Mouse (Mus musculus): ENCODE measurements around the gene Kcnma1. TPM values are rescaled to one million over a fixed set of nuclear protein-coding genes. Genes with fewer than 3 reads are reported as not detected.

Gene Kcnma1
- total RNA-seq, 1 experiment: 0.49 TPM

DNA sequence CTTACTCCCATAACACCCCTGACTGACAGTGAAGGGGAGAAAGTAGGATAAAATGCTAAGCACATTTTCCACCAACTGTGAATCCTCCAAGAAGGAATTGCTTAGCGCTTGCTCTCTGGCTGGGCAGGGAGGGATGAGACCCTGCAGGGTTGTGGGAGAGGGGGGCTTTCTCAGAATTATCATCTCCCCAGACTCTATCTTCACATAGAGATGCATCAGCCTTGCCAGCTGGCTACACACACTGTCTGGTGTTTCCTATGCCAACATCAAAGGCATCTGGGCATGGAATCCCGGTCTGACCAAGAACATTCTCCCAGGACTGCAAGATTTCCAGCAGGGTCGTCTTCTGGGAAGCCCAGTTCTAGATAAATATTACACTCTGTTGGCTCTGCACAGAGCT lies 91.5 kb downstream of the Kcnma1 start:
- no peak for TF ChIP-seq HCFC1 (IDR thresholded peaks at IDR 0.05; ENCODE audit: borderline replicate concordance, insufficient read depth, low read length)
- TF ChIP-seq ZNF384 (IDR thresholded peaks at IDR 0.05; ENCODE audit: low read depth, low read length): no peak
- TF ChIP-seq CHD2 (IDR thresholded peaks at IDR 0.05; ENCODE audit: low read depth, low read length): no peak
- TF ChIP-seq ZC3H11A (IDR thresholded peaks at IDR 0.05; ENCODE audit: borderline replicate concordance, low read depth, low read length): no peak
- TF ChIP-seq MAFK (IDR thresholded peaks at IDR 0.05; ENCODE audit: insufficient read depth, low read depth, low read length): no peak
- no peaks in the 10 kb centered on the region for H3K36me3 ChIP-seq (ENCODE audit: control insufficient read depth, insufficient read depth, low read length, poor library complexity, severe bottlenecking)
- H3K4me3 ChIP-seq (ENCODE audit: insufficient read depth in 1 of 2, low read depth in 1 of 2, low read length in 2 of 2, poor library complexity in 1 of 2, severe bottlenecking in 1 of 2): no peak overlapping the region
- H3K9ac ChIP-seq (ENCODE audit: insufficient read depth, low read depth, low read length, poor library complexity, severe bottlenecking): no peak overlapping the region
- in situ Hi-C loops (cut with MboI; ENCODE audit: low sequenced_read_pairs in 2 of 2, unreplicated experiment in 2 of 2): no loop called here
- DNase-seq (ENCODE audit: low read depth, low spot score): no peak
- no peaks in the 10 kb centered on the region for H3K9me3 ChIP-seq (ENCODE audit: control insufficient read depth, insufficient read depth, low read depth, low read length)
- no peaks in the 10 kb centered on the region for H3K4me1 ChIP-seq (ENCODE audit: control insufficient read depth in 2 of 2, insufficient read depth in 2 of 2, low read length in 2 of 2, poor library complexity in 1 of 2)
- H3K27ac ChIP-seq (ENCODE audit: insufficient read depth, low read depth, low read length, poor library complexity, severe bottlenecking): no peak overlapping the region

GRCm38 (mm10) chr14:23911108-23911629 lies 103.1 kb downstream of the Kcnma1 start:
- in situ Hi-C loops (cut with MboI; ENCODE audit: low sequenced_read_pairs in 2 of 2, unreplicated experiment in 2 of 2): no loop called here
- H3K9ac ChIP-seq (ENCODE audit: insufficient read depth, low read depth, low read length, poor library complexity, severe bottlenecking): no peak overlapping the region
- H3K4me3 ChIP-seq (ENCODE audit: insufficient read depth in 1 of 2, low read depth in 1 of 2, low read length in 2 of 2, poor library complexity in 1 of 2, severe bottlenecking in 1 of 2): no peak overlapping the region
- no peak for DNase-seq (ENCODE audit: low read depth, low spot score)
- H3K9me3 ChIP-seq (ENCODE audit: control insufficient read depth, insufficient read depth, low read depth, low read length): no peaks in the 10 kb centered on the region
- H3K27ac ChIP-seq (ENCODE audit: insufficient read depth, low read depth, low read length, poor library complexity, severe bottlenecking): no peak overlapping the region
- TF ChIP-seq ZNF384 (IDR thresholded peaks at IDR 0.05; ENCODE audit: low read depth, low read length) (no peak), CHD2 (IDR thresholded peaks at IDR 0.05; ENCODE audit: low read depth, low read length) (no peak), ZC3H11A (IDR thresholded peaks at IDR 0.05; ENCODE audit: borderline replicate concordance, low read depth, low read length) (no peak), HCFC1 (IDR thresholded peaks at IDR 0.05; ENCODE audit: borderline replicate concordance, insufficient read depth, low read length) (no peak), MAFK (IDR thresholded peaks at IDR 0.05; ENCODE audit: insufficient read depth, low read depth, low read length) (no peak)
- H3K36me3 ChIP-seq (ENCODE audit: control insufficient read depth, insufficient read depth, low read length, poor library complexity, severe bottlenecking): no peaks in the 10 kb centered on the region
- H3K4me1 ChIP-seq (ENCODE audit: control insufficient read depth in 2 of 2, insufficient read depth in 2 of 2, low read length in 2 of 2, poor library complexity in 1 of 2): no peaks in the 10 kb centered on the region

DNA sequence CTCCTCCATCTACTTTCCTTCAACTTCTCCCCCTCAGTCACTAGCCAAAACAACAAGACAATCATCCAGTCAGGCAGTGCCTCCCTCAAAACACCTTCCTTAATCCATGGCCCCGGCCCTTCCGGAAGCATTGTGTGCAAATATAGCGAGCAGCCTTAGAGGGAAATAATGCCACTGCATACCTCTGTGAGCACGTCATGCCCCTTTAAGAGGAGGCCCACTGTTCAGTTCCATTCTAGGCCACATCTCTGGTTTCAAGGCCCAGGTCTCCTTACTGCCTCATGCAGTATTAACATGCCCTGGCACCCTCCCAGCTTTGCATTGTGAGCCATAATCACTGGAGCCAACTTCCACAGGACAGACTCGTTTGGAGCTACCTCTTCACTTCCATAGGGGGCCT lies 105.7 kb downstream of the Kcnma1 start:
- no peak for DNase-seq (ENCODE audit: low read depth, low spot score)
- Histone ChIP-seq H3K4me3 (ENCODE audit: insufficient read depth in 1 of 2, low read depth in 1 of 2, low read length in 2 of 2, poor library complexity in 1 of 2, severe bottlenecking in 1 of 2) (no peak overlapping the region), H3K27ac (ENCODE audit: insufficient read depth, low read depth, low read length, poor library complexity, severe bottlenecking) (no peak overlapping the region), H3K4me1 (ENCODE audit: control insufficient read depth in 2 of 2, insufficient read depth in 2 of 2, low read length in 2 of 2, poor library complexity in 1 of 2) (no peaks in the 10 kb centered on the region), H3K9ac (ENCODE audit: insufficient read depth, low read depth, low read length, poor library complexity, severe bottlenecking) (no peak overlapping the region), H3K9me3 (ENCODE audit: control insufficient read depth, insufficient read depth, low read depth, low read length) (no peaks in the 10 kb centered on the region), H3K36me3 (ENCODE audit: control insufficient read depth, insufficient read depth, low read length, poor library complexity, severe bottlenecking) (no peaks in the 10 kb centered on the region)
- TF ChIP-seq ZC3H11A (IDR thresholded peaks at IDR 0.05; ENCODE audit: borderline replicate concordance, low read depth, low read length) (no peak), HCFC1 (IDR thresholded peaks at IDR 0.05; ENCODE audit: borderline replicate concordance, insufficient read depth, low read length) (no peak), MAFK (IDR thresholded peaks at IDR 0.05; ENCODE audit: insufficient read depth, low read depth, low read length) (no peak), CHD2 (IDR thresholded peaks at IDR 0.05; ENCODE audit: low read depth, low read length) (no peak), ZNF384 (IDR thresholded peaks at IDR 0.05; ENCODE audit: low read depth, low read length) (no peak)
- in situ Hi-C loops (cut with MboI; ENCODE audit: low sequenced_read_pairs in 2 of 2, unreplicated experiment in 2 of 2): no loop called here

- no peak for DNase-seq (ENCODE audit: low read depth, low spot score)
- TF ChIP-seq ZC3H11A (IDR thresholded peaks at IDR 0.05; ENCODE audit: borderline replicate concordance, low read depth, low read length): no peak
- TF ChIP-seq CHD2 (IDR thresholded peaks at IDR 0.05; ENCODE audit: low read depth, low read length): no peak
- no peak for TF ChIP-seq MAFK (IDR thresholded peaks at IDR 0.05; ENCODE audit: insufficient read depth, low read depth, low read length)
- no peak for TF ChIP-seq HCFC1 (IDR thresholded peaks at IDR 0.05; ENCODE audit: borderline replicate concordance, insufficient read depth, low read length)
- no peak for TF ChIP-seq ZNF384 (IDR thresholded peaks at IDR 0.05; ENCODE audit: low read depth, low read length)
- Histone ChIP-seq H3K27ac (ENCODE audit: insufficient read depth, low read depth, low read length, poor library complexity, severe bottlenecking) (no peak overlapping the region), H3K9me3 (ENCODE audit: control insufficient read depth, insufficient read depth, low read depth, low read length) (no peaks in the 10 kb centered on the region), H3K9ac (ENCODE audit: insufficient read depth, low read depth, low read length, poor library complexity, severe bottlenecking) (no peak overlapping the region), H3K4me3 (ENCODE audit: insufficient read depth in 1 of 2, low read depth in 1 of 2, low read length in 2 of 2, poor library complexity in 1 of 2, severe bottlenecking in 1 of 2) (no peak overlapping the region), H3K36me3 (ENCODE audit: control insufficient read depth, insufficient read depth, low read length, poor library complexity, severe bottlenecking) (no peaks in the 10 kb centered on the region), H3K4me1 (ENCODE audit: control insufficient read depth in 2 of 2, insufficient read depth in 2 of 2, low read length in 2 of 2, poor library complexity in 1 of 2) (no peaks in the 10 kb centered on the region)
- in situ Hi-C loops (cut with MboI; ENCODE audit: low sequenced_read_pairs in 2 of 2, unreplicated experiment in 2 of 2): no loop called here
These were observed 111.5 kb downstream of the Kcnma1 start for GRCm38 (mm10) chr14:23902636-23903279.

All from ES-E14 (cell line).